Mouse (Mus musculus) forebrain, embryonic 13.5 days (tissue): Measurements from ENCODE around the gene Hist1h2ad. TPM values are rescaled to one million over a fixed set of nuclear protein-coding genes. Genes with fewer than 3 reads are reported as not detected.
"Not testable (repeated sequence)": the region's sequence is repeated elsewhere in the genome, so short reads cannot be mapped to it uniquely, and the experiment has no call there.

Experiments
- ATAC-seq: fragments of 200-750 bp; cut with Nextera tagmentation; 2 replicates; pipeline ENCODE4 v1.8.0; 2017
- H3K27ac ChIP-seq: fragments of 300-500 bp; sonication (generic); 2 replicates; pipeline ENCODE4 v1.5.1; 2015; ENCODE audit warnings: inconsistent platforms, mild to moderate bottlenecking, moderate library complexity
- H3K27me3 ChIP-seq: fragments of 300-500 bp; sonication (generic); 2 replicates; pipeline ENCODE4 v1.6.1; 2015; ENCODE audit warnings: mild to moderate bottlenecking, inconsistent platforms
- H3K36me3 ChIP-seq: fragments of 300-500 bp; sonication (generic); 2 replicates; pipeline ENCODE4 v1.6.1; 2015; ENCODE audit warnings: mild to moderate bottlenecking, inconsistent platforms; ENCODE audit not compliant: poor library complexity, severe bottlenecking
- H3K4me1 ChIP-seq: fragments of 300-500 bp; sonication (generic); 2 replicates; pipeline ENCODE4 v1.6.1; 2015; ENCODE audit warnings: inconsistent platforms
- H3K4me2 ChIP-seq: fragments of 300-500 bp; sonication (generic); 2 replicates; pipeline ENCODE4 v1.6.1; 2015; ENCODE audit warnings: inconsistent platforms, mild to moderate bottlenecking, moderate library complexity
- H3K4me3 ChIP-seq: fragments of 300-500 bp; sonication (generic); 2 replicates; pipeline ENCODE4 v1.5.1; 2015; ENCODE audit warnings: mild to moderate bottlenecking, inconsistent platforms
- H3K9ac ChIP-seq: fragments of 300-500 bp; sonication (generic); 2 replicates; pipeline ENCODE4 v1.6.1; 2015; ENCODE audit warnings: mild to moderate bottlenecking, inconsistent platforms
- H3K9me3 ChIP-seq: fragments of 300-500 bp; sonication (generic); replicated peaks from 2 replicates; pipeline ENCODE4 v1.6.1; 2016; ENCODE audit warnings: inconsistent platforms
- WGBS: fragments of 180-500 bp; shearing (Covaris S2); methylation state at CpG from one replicate; pipeline ENCODE4 v1.1.7; 2015; 5-methylcytosine and 5-hydroxymethylcytosine counted together
- polyA plus RNA-seq: library from polyadenylated mRNA; unstranded; fragments of >200 nt; fragmentation: Nextera tagmentation; extraction: Ambion mirVana; gene quantifications from 2 replicates; pipeline ENCODE4 v1.2.1, GENCODE M21; 2015

Gene Hist1h2ad
- polyA plus RNA-seq, 1 experiment from 2014 or later = 4.8 TPM

DNA sequence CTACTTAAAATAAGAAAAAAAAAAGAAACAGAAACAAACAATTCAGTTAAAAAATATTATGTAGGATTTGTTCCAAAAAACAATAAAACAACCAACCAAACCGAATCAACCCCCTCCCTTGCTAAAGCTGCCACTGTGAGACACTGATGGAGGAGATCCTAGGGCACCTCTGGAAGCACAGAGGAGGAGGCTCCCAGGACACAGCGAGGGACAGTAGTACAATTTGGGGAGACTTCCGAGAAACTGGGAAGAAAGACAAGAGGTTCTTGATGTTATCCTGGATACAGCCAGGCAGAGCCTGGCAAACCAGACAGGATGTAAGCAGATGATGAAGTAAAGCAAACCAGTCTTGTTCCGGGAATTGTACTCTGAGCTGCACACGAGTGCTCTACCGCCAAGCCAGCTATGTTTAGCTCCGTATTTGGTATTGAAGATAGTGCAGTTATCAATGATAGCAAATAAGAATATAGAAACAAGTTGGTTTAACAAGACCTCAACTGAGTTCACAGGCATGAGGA is 29.1 kb downstream of the Hist1h2ad start:
- Histone ChIP-seq H3K4me2 (no peak overlapping the region), H3K27ac (no peak overlapping the region)
- WGBS = 86% methylated on average over 7 of the region's 7 CpGs

GRCm38 (mm10) chr13:23604452-23604851 is 30.3 kb downstream of the Hist1h2ad start:
- Histone ChIP-seq H3K4me3 (no peak overlapping the region), H3K9ac (no peak overlapping the region), H3K9me3 (no peaks in the 10 kb centered on the region), H3K4me2 (no peak overlapping the region), H3K27me3 (no peaks in the 10 kb centered on the region), H3K36me3 (no peaks in the 10 kb centered on the region), H3K4me1 (no peaks in the 10 kb centered on the region), H3K27ac (no peak overlapping the region)
- 91% methylated on average over 3 of the region's 3 CpGs for WGBS
- no peak for ATAC-seq

More for the DNA sequence above, 29.1 kb downstream of the Hist1h2ad start:
- no peak for ATAC-seq
- H3K27me3 ChIP-seq = no peaks in the 10 kb centered on the region
- no peak overlapping the region for H3K9ac ChIP-seq
- H3K4me1 ChIP-seq = no peaks in the 10 kb centered on the region
- no peaks in the 10 kb centered on the region for H3K36me3 ChIP-seq
- no peaks in the 10 kb centered on the region for H3K9me3 ChIP-seq
- no peak overlapping the region for H3K4me3 ChIP-seq

GRCm38 (mm10) chr13:23605052-23605451 is 30.9 kb downstream of the Hist1h2ad start:
- 89% methylated on average over 3 of the region's 3 CpGs for WGBS
- ATAC-seq = no peak

DNA sequence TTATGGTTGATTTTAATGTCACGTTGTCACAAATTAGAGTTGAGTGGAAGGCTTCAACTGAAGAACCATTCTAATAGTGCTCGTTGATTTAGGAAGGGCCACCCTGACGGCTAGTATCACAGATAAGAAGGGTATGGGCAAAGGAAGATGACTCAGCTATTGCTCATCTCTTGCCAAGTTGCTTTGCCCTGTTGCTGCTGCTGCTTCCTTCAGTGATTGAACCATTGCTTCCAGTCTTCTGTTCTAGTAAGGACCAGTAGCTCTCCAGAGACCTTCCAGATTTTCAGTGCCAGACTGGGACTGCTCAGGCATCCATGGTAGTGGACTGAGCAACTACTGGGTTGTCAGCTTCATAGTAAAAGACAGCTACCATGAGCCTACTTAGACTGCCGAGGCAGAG is 35.0 kb downstream of the Hist1h2ad start:
- no peak for ATAC-seq
- no peak overlapping the region for H3K4me3 ChIP-seq
- no peaks in the 10 kb centered on the region for H3K4me1 ChIP-seq
- H3K4me2 ChIP-seq = no peak overlapping the region
- no peak overlapping the region for H3K27ac ChIP-seq
- no peak overlapping the region for H3K9ac ChIP-seq
- no peaks in the 10 kb centered on the region for H3K9me3 ChIP-seq
- H3K36me3 ChIP-seq = no peaks in the 10 kb centered on the region
- 92% methylated on average over 4 of the region's 4 CpGs for WGBS
- H3K27me3 ChIP-seq = no peaks in the 10 kb centered on the region

More at GRCm38 (mm10) chr13:23605052-23605451, 30.9 kb downstream of the Hist1h2ad start:
- Histone ChIP-seq H3K9ac (no peak overlapping the region), H3K9me3 (no peaks in the 10 kb centered on the region), H3K27me3 (no peaks in the 10 kb centered on the region), H3K4me1 (no peaks in the 10 kb centered on the region), H3K27ac (no peak overlapping the region), H3K4me3 (no peak overlapping the region), H3K4me2 (no peak overlapping the region), H3K36me3 (no peaks in the 10 kb centered on the region)

- Histone ChIP-seq H3K9ac (no peak overlapping the region), H3K9me3 (no peaks in the 10 kb centered on the region), H3K4me1 (no peaks in the 10 kb centered on the region), H3K4me2 (no peak overlapping the region), H3K4me3 (no peak overlapping the region), H3K36me3 (no peaks in the 10 kb centered on the region), H3K27ac (no peak overlapping the region), H3K27me3 (no peaks in the 10 kb centered on the region)
- ATAC-seq = no peak
Observed at GRCm38 (mm10) chr13:23609844-23610243, 35.7 kb downstream of the Hist1h2ad start.

DNA sequence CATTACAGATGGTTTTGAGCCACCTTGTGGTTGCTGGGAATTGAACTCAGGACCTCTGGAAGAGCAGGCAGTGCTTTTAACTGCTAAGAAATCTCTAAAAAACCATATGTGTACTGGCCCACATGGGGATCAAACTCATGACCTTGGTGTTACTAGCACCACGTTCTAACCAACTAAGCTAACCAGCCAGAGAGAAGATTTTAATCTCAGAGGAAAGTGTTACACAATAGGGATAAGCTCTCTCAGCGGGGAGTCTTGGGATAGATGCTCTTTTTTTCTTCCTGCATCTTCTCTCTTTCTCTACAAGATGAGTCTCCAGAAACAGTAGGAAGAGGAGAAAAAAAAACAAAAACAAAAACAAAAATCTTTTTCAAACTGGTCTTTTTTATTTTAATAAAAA is 36.2 kb downstream of the Hist1h2ad start:
- WGBS = 60% methylated on average over 2 of the region's 2 CpGs
- Histone ChIP-seq H3K4me2 (no peak overlapping the region), H3K36me3 (no peaks in the 10 kb centered on the region), H3K9ac (no peak overlapping the region), H3K4me1 (no peaks in the 10 kb centered on the region), H3K4me3 (no peak overlapping the region), H3K27me3 (no peaks in the 10 kb centered on the region), H3K27ac (no peak overlapping the region), H3K9me3 (no peaks in the 10 kb centered on the region)
- no peak for ATAC-seq

- Histone ChIP-seq H3K27ac (no peak overlapping the region), H3K9ac (no peak overlapping the region), H3K4me1 (no peaks in the 10 kb centered on the region), H3K4me2 (no peak overlapping the region), H3K4me3 (no peak overlapping the region), H3K36me3 (no peaks in the 10 kb centered on the region), H3K27me3 (no peaks in the 10 kb centered on the region), H3K9me3 (no peaks in the 10 kb centered on the region)
- 93% methylated on average over 3 of the region's 3 CpGs for WGBS
- no peak for ATAC-seq
Observed at GRCm38 (mm10) chr13:23611638-23612037, 37.5 kb downstream of the Hist1h2ad start.

DNA sequence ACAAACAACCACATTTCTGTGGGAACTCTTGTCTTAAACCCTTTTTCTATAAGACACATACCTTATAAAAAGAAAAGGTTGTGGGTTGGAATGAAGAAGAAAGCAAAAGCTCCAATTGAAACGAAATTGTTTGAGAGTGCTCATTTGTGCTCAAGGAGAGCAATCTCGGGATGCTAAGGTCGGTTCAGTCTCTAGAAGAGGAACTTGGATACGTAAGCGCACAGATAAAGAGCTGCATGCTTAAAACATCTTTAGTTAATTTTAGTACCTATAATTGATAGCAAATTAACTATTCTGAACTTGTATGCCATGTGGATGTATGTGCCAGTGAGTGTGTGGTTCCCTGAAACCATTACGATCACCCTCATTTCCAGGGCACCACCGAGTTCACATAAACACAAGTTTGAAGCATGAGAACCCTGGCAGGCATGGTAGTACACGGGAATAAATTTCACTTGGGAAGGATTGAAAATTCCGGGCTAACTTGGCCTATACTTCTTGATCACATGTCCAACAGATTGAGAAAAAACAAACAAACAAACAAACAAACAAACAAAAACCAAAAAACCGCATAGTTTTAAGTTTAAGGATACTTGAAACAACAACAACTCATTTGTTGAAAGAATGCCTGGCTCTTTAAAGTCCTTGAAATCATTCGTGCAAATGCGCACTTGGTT is 46.0 kb downstream of the Hist1h2ad start:
- peak overlapping the region; percentile 68 for H3K4me3 ChIP-seq
- WGBS = 45% methylated on average over 12 of the region's 12 CpGs
- H3K36me3 ChIP-seq = no peaks in the 10 kb centered on the region
- H3K9ac ChIP-seq = peak overlapping the region; percentile 75
- peaks cover 21% of the 10 kb centered on the region for H3K4me1 ChIP-seq
- H3K4me2 ChIP-seq = peak overlapping the region; percentile 91
- no peaks in the 10 kb centered on the region for H3K9me3 ChIP-seq
- ATAC-seq = no peak
- H3K27ac ChIP-seq = peak overlapping the region; percentile 98
- no peaks in the 10 kb centered on the region for H3K27me3 ChIP-seq

GRCm38 (mm10) chr13:23620733-23621531 is 46.8 kb downstream of the Hist1h2ad start, which contains the start of gene Hist1h2be:
Hist1h2be (minus strand) TSS chr13:23621124.
- Histone ChIP-seq H3K4me1 (peaks cover 21% of the 10 kb centered on the region), H3K9ac (peak within 1 kb of the TSS; percentile 97), H3K36me3 (no peaks in the 10 kb centered on the region), H3K9me3 (no peaks in the 10 kb centered on the region), H3K4me2 (peak within 1 kb of the TSS; percentile 91), H3K4me3 (peak within 1 kb of the TSS; percentile 68), H3K27ac (peak within 1 kb of the TSS; percentile 98), H3K27me3 (no peaks in the 10 kb centered on the region)
- WGBS = under 1% methylated on average over 27 of the region's 27 CpGs
- peak; percentile 92 for ATAC-seq

- no peaks in the 10 kb centered on the region for H3K9me3 ChIP-seq
- under 1% methylated on average over 18 of the region's 18 CpGs for WGBS
- no peaks in the 10 kb centered on the region for H3K27me3 ChIP-seq
- peak overlapping the region; percentile 97 for H3K9ac ChIP-seq
- peak overlapping the region; percentile 68 for H3K4me3 ChIP-seq
- H3K4me1 ChIP-seq = peaks cover 21% of the 10 kb centered on the region
- ATAC-seq = peak; percentile 87
- H3K4me2 ChIP-seq = peak overlapping the region; percentile 91
- H3K27ac ChIP-seq = peak overlapping the region; percentile 98
- no peaks in the 10 kb centered on the region for H3K36me3 ChIP-seq
Observed at GRCm38 (mm10) chr13:23621532-23622174, 47.5 kb downstream of the Hist1h2ad start.

DNA sequence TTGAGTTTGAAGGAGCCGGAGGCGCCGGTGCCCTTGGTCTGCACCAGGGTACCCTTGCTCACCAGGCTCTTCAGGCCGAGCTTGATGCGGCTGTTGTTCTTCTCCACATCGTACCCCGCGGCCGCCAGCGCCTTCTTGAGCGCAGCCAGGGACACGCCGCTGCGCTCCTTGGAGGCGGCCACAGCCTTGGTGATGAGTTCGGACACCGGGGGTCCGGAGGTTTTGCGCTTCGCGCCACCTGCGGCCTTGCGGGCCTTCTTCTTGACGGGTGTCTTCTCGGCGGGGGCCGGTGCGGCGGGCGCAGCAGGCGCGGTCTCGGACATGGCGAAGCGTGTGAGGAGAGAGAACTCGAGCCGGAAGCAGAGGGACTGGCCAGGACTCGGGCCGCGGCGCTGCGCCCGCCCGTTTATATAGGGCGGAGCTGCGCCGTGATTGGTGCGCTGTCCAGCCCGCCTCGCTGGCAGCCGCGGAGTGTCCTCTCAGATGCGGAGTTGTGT is 48.0 kb downstream of the Hist1h2ad start, which contains the start of gene Hist1h1e:
Gene Hist1h1e, minus strand, starts transcription at position 384 of the 497 bp plus-strand sequence.
- H3K27me3 ChIP-seq, H3K36me3 ChIP-seq, H3K9me3 ChIP-seq: not testable (repeated sequence)
- peaks cover 21% of the 10 kb centered on the region for H3K4me1 ChIP-seq
- H3K9ac ChIP-seq = peak within 1 kb of the TSS; percentile 97
- peak within 1 kb of the TSS; percentile 68 for H3K4me3 ChIP-seq
- H3K27ac ChIP-seq = peak within 1 kb of the TSS; percentile 98
- peak within 1 kb of the TSS; percentile 91 for H3K4me2 ChIP-seq
- peak; percentile 91 for ATAC-seq
- 0% methylated on average over 53 of the region's 53 CpGs for WGBS
